Mouse (Mus musculus) liver, embryonic 12.5 days (tissue): Measurements from ENCODE around the gene Akt3. TPM values are rescaled to one million over a fixed set of nuclear protein-coding genes. Genes with fewer than 3 reads are reported as not detected.
A peak's percentile ranks its signal among the peaks of the same experiment; 100 is the strongest.

ENCODE experiments used
- ATAC-seq: fragments of 200-750 bp; cut with Nextera tagmentation; 2 replicates; pipeline ENCODE4 v1.8.0; 2017; ENCODE audit warnings: moderate number of reproducible peaks, mild to moderate bottlenecking, moderate library complexity
- H3K27ac ChIP-seq: fragments of 300-500 bp; sonication (generic); 2 replicates; pipeline ENCODE4 v1.5.1; 2016; ENCODE audit warnings: mild to moderate bottlenecking
- H3K27me3 ChIP-seq: fragments of 300-500 bp; sonication (generic); replicated peaks from 2 replicates; pipeline ENCODE4 v1.6.1; 2016; ENCODE audit warnings: mild to moderate bottlenecking, moderate library complexity
- H3K36me3 ChIP-seq: fragments of 300-500 bp; sonication (generic); 2 replicates; pipeline ENCODE4 v1.6.1; 2016; ENCODE audit warnings: mild to moderate bottlenecking, moderate library complexity
- H3K4me1 ChIP-seq: fragments of 300-500 bp; sonication (generic); 2 replicates; pipeline ENCODE4 v1.6.1; 2016
- H3K4me2 ChIP-seq: fragments of 300-500 bp; sonication (generic); 2 replicates; pipeline ENCODE4 v1.6.1; 2016; ENCODE audit warnings: mild to moderate bottlenecking, moderate library complexity
- H3K4me3 ChIP-seq: fragments of 300-500 bp; sonication (generic); 2 replicates; pipeline ENCODE4 v1.5.1; 2016; ENCODE audit warnings: mild to moderate bottlenecking, moderate library complexity
- H3K9ac ChIP-seq: fragments of 300-500 bp; sonication (generic); 2 replicates; pipeline ENCODE4 v1.6.1; 2016; ENCODE audit warnings: mild to moderate bottlenecking, moderate library complexity
- H3K9me3 ChIP-seq: fragments of 300-500 bp; sonication (generic); replicated peaks from 2 replicates; pipeline ENCODE4 v1.6.1; 2016; ENCODE audit warnings: mild to moderate bottlenecking, moderate library complexity
- WGBS: fragments of 180-500 bp; shearing (Covaris S2); methylation state at CpG from one replicate; pipeline ENCODE4 v1.1.7; 2016; ENCODE audit not compliant: insufficient replicate concordance; 5-methylcytosine and 5-hydroxymethylcytosine counted together
- polyA plus RNA-seq: library from polyadenylated mRNA; unstranded; fragments of >200 nt; fragmentation: Nextera tagmentation; extraction: Ambion mirVana; gene quantifications from 2 replicates; pipeline ENCODE4 v1.2.1, GENCODE M21; 2016

Gene Akt3
- polyA plus RNA-seq, 1 experiment from 2014 or later: 1.4 TPM

DNA sequence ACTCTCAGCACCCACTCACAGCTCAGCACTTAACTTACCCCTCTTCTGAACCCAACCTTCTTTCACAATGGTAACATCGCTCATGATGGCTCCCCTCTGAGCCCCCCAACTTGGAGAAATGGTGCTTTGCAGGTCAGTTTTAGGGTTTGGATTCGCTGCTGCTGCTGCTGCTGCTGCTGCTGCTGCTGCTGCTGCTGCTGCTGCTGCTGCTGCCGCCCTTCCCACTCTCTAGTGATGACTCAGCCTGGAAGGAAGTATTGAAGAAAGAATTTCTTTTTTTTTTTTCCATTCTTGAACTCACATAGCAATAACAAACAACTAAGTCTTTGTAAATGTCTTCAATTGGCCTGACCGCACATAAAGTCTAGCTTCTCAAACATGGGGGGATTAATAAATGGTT, 9.4 kb downstream of the Akt3 start:
- WGBS: 46% methylated on average over 4 of the region's 4 CpGs
- Histone ChIP-seq H3K4me1 (peaks cover 4% of the 10 kb centered on the region; the same call in 1 of the 2 replicates), H3K36me3 (no peaks in the 10 kb centered on the region), H3K9ac (no peak overlapping the region), H3K27me3 (no peaks in the 10 kb centered on the region), H3K4me3 (no peak overlapping the region), H3K4me2 (no peak overlapping the region), H3K27ac (no peak overlapping the region), H3K9me3 (no peaks in the 10 kb centered on the region)
- no peak for ATAC-seq

DNA sequence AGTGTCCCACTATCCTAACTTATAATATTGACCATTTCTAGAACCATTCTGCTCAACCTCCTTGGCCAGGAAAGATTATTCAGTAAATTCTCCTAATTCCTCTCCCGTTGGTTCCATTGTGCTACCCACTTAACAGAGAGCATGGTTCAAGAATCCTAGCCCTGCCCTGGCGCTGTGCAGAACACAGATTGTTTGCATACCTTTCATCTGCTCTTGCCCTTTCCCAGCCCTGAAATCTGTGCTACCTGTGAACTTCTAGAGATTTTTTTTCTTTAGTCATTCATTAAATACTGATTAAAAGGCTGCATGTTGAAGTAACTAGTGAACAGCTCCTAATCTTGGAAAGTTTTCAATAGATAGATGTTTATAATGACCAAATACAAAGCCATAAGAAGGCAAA, 19.6 kb downstream of the Akt3 start:
- ATAC-seq: no peak
- 64% methylated on average over 2 of the region's 2 CpGs for WGBS
- Histone ChIP-seq H3K4me1 (no peaks in the 10 kb centered on the region), H3K27me3 (no peaks in the 10 kb centered on the region), H3K9me3 (no peaks in the 10 kb centered on the region), H3K9ac (no peak overlapping the region), H3K27ac (no peak overlapping the region), H3K36me3 (no peaks in the 10 kb centered on the region), H3K4me2 (no peak overlapping the region), H3K4me3 (no peak overlapping the region)

- Histone ChIP-seq H3K27ac (no peak overlapping the region), H3K36me3 (no peaks in the 10 kb centered on the region), H3K4me3 (no peak overlapping the region), H3K9ac (no peak overlapping the region), H3K27me3 (no peaks in the 10 kb centered on the region), H3K4me1 (no peaks in the 10 kb centered on the region), H3K4me2 (no peak overlapping the region), H3K9me3 (no peaks in the 10 kb centered on the region)
- WGBS: 36% methylated on average over 2 of the region's 2 CpGs
- no peak for ATAC-seq
Observed at GRCm38 (mm10) chr1:177236695-177237094, 21.3 kb downstream of the Akt3 start.

DNA sequence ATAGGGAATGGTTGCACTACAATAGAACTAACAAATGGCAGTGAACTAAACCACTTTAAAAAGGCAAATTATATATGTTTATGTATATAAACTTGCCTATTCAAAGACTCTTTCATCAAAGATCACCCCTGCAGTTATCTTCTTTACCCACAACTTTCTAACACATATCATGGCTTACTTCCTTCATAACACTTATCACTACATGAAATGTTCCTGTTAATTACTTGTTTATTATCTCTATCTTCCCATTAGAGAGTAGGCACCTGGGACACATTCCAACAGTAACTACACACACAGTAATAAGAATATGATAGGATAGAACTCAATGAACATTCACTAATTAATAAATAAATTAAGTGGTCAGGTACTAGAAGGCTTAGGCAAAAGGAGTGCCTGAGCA, 21.8 kb downstream of the Akt3 start:
- no peak overlapping the region for H3K27ac ChIP-seq
- no peak for ATAC-seq

DNA sequence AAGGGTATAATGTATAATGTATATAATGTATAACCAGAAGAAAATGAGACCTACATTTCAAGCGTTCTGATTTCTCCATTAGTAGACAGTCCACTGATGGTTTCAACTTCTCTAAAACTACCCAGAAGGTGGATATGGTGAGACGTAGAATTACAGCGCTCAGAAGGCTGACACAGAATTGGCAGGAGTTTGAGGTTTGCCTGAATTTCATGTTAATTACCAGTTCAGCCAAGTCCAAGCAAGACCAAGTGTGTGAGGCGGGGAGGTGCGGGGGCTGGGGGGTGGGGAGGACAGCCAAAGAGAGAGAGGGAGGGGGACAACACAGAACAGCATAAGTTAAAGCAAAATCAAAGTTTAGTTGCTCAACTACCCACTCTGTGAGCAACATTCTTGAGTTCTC, 23.5 kb downstream of the Akt3 start:
- Histone ChIP-seq H3K9me3 (no peaks in the 10 kb centered on the region), H3K27me3 (no peaks in the 10 kb centered on the region), H3K4me3 (no peak overlapping the region), H3K27ac (no peak overlapping the region), H3K4me2 (no peak overlapping the region), H3K4me1 (no peaks in the 10 kb centered on the region), H3K36me3 (no peaks in the 10 kb centered on the region), H3K9ac (no peak overlapping the region)
- no peak for ATAC-seq
- 89% methylated on average over 5 of the region's 5 CpGs for WGBS

More for the DNA sequence above, 21.8 kb downstream of the Akt3 start:
- Histone ChIP-seq H3K27me3 (no peaks in the 10 kb centered on the region), H3K4me2 (no peak overlapping the region), H3K36me3 (no peaks in the 10 kb centered on the region), H3K9me3 (no peaks in the 10 kb centered on the region), H3K4me1 (no peaks in the 10 kb centered on the region), H3K9ac (no peak overlapping the region), H3K4me3 (no peak overlapping the region)

DNA sequence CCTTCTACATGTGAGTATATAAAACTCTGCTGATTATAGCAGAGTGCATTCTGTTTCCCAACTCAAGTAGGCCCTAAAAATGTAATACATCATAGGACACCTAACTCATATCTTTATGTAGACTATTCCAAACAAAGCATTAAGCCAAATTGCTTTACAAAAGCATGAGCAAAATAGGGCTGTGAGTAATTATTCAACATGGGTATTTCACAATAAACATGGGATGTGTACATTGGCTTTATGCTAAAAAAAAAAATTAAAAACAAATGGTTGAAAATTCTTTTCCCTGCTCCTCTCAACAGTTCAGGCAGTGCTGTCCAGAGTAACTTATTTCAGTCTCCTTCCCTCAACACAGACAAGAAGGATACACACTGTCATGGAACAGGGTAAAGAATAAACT, 26.9 kb downstream of the Akt3 start:
- Histone ChIP-seq H3K36me3 (no peaks in the 10 kb centered on the region), H3K9ac (no peak overlapping the region), H3K4me1 (no peaks in the 10 kb centered on the region), H3K27me3 (no peaks in the 10 kb centered on the region), H3K4me3 (no peak overlapping the region), H3K4me2 (no peak overlapping the region), H3K9me3 (no peaks in the 10 kb centered on the region), H3K27ac (no peak overlapping the region)
- ATAC-seq: no peak

- no peaks in the 10 kb centered on the region for H3K27me3 ChIP-seq
- H3K9me3 ChIP-seq: no peaks in the 10 kb centered on the region
- no peak overlapping the region for H3K27ac ChIP-seq
- H3K9ac ChIP-seq: no peak overlapping the region
- WGBS: 41% methylated on average over 1 of the region's 1 CpGs
- H3K36me3 ChIP-seq: no peaks in the 10 kb centered on the region
- ATAC-seq: no peak
- no peaks in the 10 kb centered on the region for H3K4me1 ChIP-seq
- no peak overlapping the region for H3K4me3 ChIP-seq
- no peak overlapping the region for H3K4me2 ChIP-seq
Observed at GRCm38 (mm10) chr1:177198978-177199377, 59.0 kb downstream of the Akt3 start.

DNA sequence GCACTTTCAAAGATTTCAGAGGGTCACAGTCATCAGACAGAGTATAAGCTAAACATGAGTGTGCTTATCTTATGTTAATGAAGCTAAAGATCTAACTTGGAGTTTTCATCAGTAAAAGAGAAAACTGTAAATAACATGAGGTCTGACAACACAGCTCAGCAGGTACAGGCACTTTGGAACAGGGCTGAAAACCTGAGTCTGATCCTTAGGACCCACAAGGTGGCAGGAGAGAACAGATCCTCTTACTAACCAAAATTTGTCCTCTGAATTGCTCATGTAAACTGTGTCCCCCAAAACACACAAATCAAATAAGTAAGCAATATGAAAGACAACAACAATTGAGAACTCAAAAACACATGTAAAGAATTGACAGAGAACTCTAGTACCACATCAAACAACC, 62.8 kb downstream of the Akt3 start:
- no peaks in the 10 kb centered on the region for H3K4me1 ChIP-seq
- no peak overlapping the region for H3K4me3 ChIP-seq
- no peak overlapping the region for H3K27ac ChIP-seq
- no peaks in the 10 kb centered on the region for H3K9me3 ChIP-seq
- H3K4me2 ChIP-seq: no peak overlapping the region
- H3K27me3 ChIP-seq: no peaks in the 10 kb centered on the region
- no peaks in the 10 kb centered on the region for H3K36me3 ChIP-seq
- H3K9ac ChIP-seq: no peak overlapping the region
- ATAC-seq: no peak

- WGBS: 36% methylated on average over 1 of the region's 1 CpGs
- H3K9ac ChIP-seq: no peak overlapping the region
- no peaks in the 10 kb centered on the region for H3K36me3 ChIP-seq
- no peaks in the 10 kb centered on the region for H3K27me3 ChIP-seq
- H3K4me1 ChIP-seq: no peaks in the 10 kb centered on the region
- no peak overlapping the region for H3K4me3 ChIP-seq
- no peak for ATAC-seq
- no peak overlapping the region for H3K4me2 ChIP-seq
- H3K9me3 ChIP-seq: no peaks in the 10 kb centered on the region
- no peak overlapping the region for H3K27ac ChIP-seq
Observed at GRCm38 (mm10) chr1:177194324-177194723, 63.7 kb downstream of the Akt3 start.

DNA sequence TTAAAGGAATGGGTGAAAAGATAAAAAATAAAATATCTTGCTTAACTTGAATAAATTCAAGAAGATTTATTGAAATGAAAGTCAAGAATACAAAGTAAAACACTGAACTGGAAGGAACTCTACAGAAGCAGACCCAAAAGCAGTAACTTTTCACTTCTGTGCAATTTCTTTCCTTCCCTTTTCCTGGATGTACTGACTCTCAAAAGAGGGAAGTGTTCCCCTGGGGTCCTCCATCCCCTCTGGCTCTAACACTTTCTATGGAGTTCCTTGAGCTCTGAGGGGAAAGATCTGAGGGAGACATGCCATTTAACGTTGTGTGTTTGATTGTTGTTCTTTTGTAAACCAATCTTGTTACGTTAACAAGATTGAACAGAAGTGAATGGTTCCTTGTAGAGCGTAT, 66.4 kb downstream of the Akt3 start:
- Histone ChIP-seq H3K4me3 (no peak overlapping the region), H3K36me3 (no peaks in the 10 kb centered on the region), H3K4me1 (no peaks in the 10 kb centered on the region), H3K9ac (no peak overlapping the region), H3K9me3 (no peaks in the 10 kb centered on the region), H3K4me2 (no peak overlapping the region), H3K27me3 (no peaks in the 10 kb centered on the region), H3K27ac (no peak overlapping the region)
- no peak for ATAC-seq
- WGBS: 77% methylated on average over 3 of the region's 3 CpGs

GRCm38 (mm10) chr1:177190358-177190757, 67.6 kb downstream of the Akt3 start:
- no peaks in the 10 kb centered on the region for H3K36me3 ChIP-seq
- no peaks in the 10 kb centered on the region for H3K4me1 ChIP-seq
- ATAC-seq: no peak
- H3K4me3 ChIP-seq: no peak overlapping the region
- no peaks in the 10 kb centered on the region for H3K9me3 ChIP-seq
- no peak overlapping the region for H3K4me2 ChIP-seq
- H3K27ac ChIP-seq: no peak overlapping the region
- H3K27me3 ChIP-seq: no peaks in the 10 kb centered on the region
- 63% methylated on average over 1 of the region's 1 CpGs for WGBS
- H3K9ac ChIP-seq: no peak overlapping the region

- Histone ChIP-seq H3K9me3 (no peaks in the 10 kb centered on the region), H3K4me3 (no peak overlapping the region), H3K27me3 (no peaks in the 10 kb centered on the region), H3K4me1 (no peaks in the 10 kb centered on the region), H3K4me2 (no peak overlapping the region), H3K27ac (no peak overlapping the region), H3K9ac (no peak overlapping the region), H3K36me3 (no peaks in the 10 kb centered on the region)
- 38% methylated on average over 3 of the region's 3 CpGs for WGBS
- peak; percentile 62 for ATAC-seq
Observed at GRCm38 (mm10) chr1:177188708-177189107, 69.3 kb downstream of the Akt3 start.

DNA sequence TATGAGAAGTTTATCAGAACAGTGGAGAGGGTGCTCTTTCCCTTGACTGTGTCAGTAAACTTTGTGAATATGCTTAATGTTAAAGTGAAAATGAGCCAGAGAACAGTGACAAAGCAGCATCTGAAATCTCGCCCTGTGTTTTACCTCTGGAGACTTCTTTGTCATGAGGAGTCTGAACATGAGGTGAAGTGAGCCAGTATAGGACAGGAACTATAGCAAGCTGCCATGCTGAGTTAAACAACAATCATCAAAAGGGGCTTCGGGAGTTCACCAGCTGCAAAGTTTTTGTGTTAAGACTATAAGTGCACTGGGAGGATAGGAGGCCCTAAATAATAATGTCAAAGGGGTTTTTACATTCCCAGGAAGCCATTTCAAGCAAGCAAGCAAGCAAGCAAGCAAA, 71.3 kb downstream of the Akt3 start:
- no peak overlapping the region for H3K27ac ChIP-seq
- H3K9me3 ChIP-seq: no peaks in the 10 kb centered on the region
- H3K36me3 ChIP-seq: no peaks in the 10 kb centered on the region
- no peak overlapping the region for H3K9ac ChIP-seq
- H3K4me1 ChIP-seq: no peaks in the 10 kb centered on the region
- no peak for ATAC-seq
- no peak overlapping the region for H3K4me3 ChIP-seq
- H3K4me2 ChIP-seq: no peak overlapping the region
- no peaks in the 10 kb centered on the region for H3K27me3 ChIP-seq
- WGBS: 75% methylated on average over 2 of the region's 2 CpGs
